Mouse (Mus musculus) cerebellum, adult 2 months (tissue): ENCODE measurements around the gene Hoxa6. TPM values are rescaled to one million over a fixed set of nuclear protein-coding genes. Genes with fewer than 3 reads are reported as not detected.
A peak's percentile ranks its signal among the peaks of the same experiment; 100 is the strongest.

Experiments
- DNase-seq, 2 experiments: peaks; one replicate each; pipeline ENCODE4 v3.0.0; 2021
- H3K27ac ChIP-seq: fragments of 200-500 bp; 2 replicates; pipeline ENCODE4 v1.5.1; 2012; ENCODE audit warnings: low read length, control low read depth, inconsistent platforms; ENCODE audit not compliant: insufficient read depth
- H3K27me3 ChIP-seq: fragments of 200-500 bp; 2 replicates; pipeline ENCODE4 v1.6.1; 2012; ENCODE audit warnings: inconsistent platforms, mild to moderate bottlenecking, low read length, moderate library complexity; ENCODE audit not compliant: control insufficient read depth, insufficient read depth
- H3K4me1 ChIP-seq: fragments of 200-500 bp; 2 replicates; pipeline ENCODE4 v1.6.1; 2011; ENCODE audit warnings: low read length; ENCODE audit not compliant: control insufficient read depth, insufficient read depth
- H3K4me3 ChIP-seq: fragments of 200-500 bp; replicated peaks from 2 replicates; pipeline ENCODE3; 2011; ENCODE audit warnings: mild to moderate bottlenecking, low read depth, low read length, control low read depth; ENCODE audit not compliant: insufficient read depth
- CTCF ChIP-seq: fragments of 200-500 bp; IDR thresholded peaks from 2 replicates; pipeline ENCODE4 v1.5.1; 2011; ENCODE audit warnings: low read depth, mild to moderate bottlenecking, control low read depth, low read length, moderate library complexity, borderline replicate concordance; ENCODE audit not compliant: insufficient read depth
- POLR2A ChIP-seq: fragments of 200-500 bp; IDR thresholded peaks from 2 replicates; pipeline ENCODE4 v1.6.1; 2011; ENCODE audit warnings: low read length, control low read depth, borderline replicate concordance; ENCODE audit not compliant: insufficient read depth
- WGBS: fragments of 180-500 bp; shearing (Covaris S2); methylation state at CpG from one replicate; pipeline ENCODE4 v1.1.7; 2018; 5-methylcytosine and 5-hydroxymethylcytosine counted together
- polyA plus RNA-seq: library from polyadenylated mRNA; depleted of rRNA; stranded (reverse); fragments of >200 nt; gene quantifications from 2 replicates; pipeline ENCODE4 v1.2.3, GENCODE M21; 2012

Hoxa6 gene
- polyA plus RNA-seq, 1 experiment: 0.46 TPM

DNA sequence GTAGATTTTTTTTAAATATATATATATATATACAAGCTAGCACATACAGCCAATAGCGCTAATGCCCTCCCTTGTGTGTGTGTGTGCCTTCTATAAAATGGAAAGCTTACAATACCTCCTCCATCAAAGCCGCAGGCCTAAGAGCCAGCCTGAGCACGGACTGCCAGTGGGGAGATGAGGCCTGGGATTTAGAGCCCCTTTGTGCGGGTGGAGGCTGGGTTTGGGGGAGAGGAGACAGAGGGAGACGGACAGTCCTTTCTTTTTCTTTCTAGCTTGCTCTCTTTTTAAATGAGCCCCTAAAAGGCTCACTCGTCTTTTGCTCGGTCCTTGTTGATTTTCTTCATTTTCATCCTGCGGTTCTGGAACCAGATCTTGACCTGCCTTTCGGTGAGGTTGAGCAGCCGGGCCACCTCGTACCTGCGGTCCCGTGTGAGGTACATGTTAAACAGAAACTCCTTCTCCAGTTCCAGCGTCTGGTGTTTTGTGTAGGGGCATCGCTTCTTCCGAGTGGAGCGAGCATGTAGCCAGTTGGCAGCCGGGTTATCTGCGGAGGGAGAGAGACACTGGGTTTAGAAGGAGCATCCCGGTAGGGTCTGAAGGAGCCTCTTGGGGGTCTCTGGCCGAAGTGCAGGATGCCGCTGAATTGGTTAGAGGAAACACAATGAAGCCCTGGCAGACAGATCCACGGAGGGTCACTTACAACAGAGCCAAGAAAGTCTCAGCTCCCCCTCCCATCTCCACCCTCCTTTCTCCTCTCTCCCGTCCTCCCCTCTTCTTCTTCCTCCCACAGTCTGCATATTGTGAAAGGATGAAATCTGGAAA lies 15.6 kb upstream of the Hoxa6 start:
- no peak for DNase-seq
- Histone ChIP-seq H3K27me3 (peaks cover 4% of the 10 kb centered on the region; the same call in 1 of the 2 replicates), H3K27ac (no peak overlapping the region), H3K4me3 (no peak overlapping the region), H3K4me1 (no peaks in the 10 kb centered on the region)
- TF ChIP-seq CTCF: no peak
- no peak for TF ChIP-seq POLR2A
- 5% methylated on average over 24 of the region's 24 CpGs for WGBS

DNA sequence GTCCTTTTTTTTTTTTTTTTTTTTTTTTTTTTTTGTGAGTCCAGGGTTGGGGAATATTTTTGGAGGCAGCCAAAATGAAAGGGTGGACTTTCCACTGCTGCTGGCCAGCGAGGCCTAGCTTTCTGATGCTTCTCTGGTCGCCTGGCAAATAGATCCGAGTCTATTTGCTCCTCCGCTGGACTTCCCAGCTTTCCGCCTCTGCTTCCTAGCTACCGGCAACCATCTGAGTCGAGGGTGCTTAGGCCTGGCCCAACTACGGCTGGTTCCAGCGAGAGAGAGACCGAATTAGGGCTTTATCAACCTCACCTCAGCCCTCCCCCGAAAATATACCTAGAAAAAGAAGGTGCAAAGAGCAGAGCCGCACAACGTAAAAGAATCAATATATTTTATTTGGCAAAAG lies 14.2 kb upstream of the Hoxa6 start:
- TF ChIP-seq CTCF (no peak), POLR2A (no peak)
- H3K27me3 ChIP-seq: peaks cover 4% of the 10 kb centered on the region; the same call in 1 of the 2 replicates
- 42% methylated on average over 13 of the region's 13 CpGs for WGBS
- no peak for DNase-seq
- no peak overlapping the region for H3K4me3 ChIP-seq
- no peak overlapping the region for H3K27ac ChIP-seq
- H3K4me1 ChIP-seq: no peaks in the 10 kb centered on the region

DNA sequence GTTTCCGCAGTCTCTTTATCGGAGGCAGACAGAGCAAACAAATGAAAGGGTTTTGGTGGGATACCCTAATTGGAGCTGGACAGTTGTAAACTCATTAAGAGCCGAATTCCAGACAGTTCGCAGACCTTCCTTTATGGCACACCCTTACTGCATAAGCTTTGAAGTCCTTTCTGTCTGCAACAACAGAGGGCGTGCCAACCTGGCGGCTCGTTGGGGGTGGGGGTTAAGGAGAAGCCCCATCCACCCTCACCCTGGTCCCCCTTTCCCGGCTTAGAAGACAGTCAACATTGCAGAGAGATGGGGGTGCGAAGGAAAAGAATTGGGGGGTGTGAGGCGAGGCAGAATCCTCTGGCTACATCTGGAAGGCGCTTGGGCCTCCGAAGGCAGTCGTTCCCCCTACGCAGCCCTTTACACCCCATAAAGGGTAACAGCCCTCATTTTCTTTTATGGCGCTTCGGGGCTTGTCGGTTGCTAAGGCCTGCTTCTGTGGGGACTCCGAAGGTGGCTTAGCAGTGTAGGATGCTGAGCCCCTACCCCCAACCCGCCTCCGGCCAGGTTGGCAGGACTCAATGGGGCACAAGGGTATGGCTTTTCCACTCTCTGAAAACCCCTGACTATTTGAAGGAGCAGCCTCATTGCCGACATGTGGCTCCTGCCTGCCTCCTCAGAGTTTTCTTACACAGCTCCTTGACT lies 13.6 kb upstream of the Hoxa6 start:
- DNase-seq: no peak
- H3K4me3 ChIP-seq: no peak overlapping the region
- WGBS: 10% methylated on average over 21 of the region's 21 CpGs
- no peaks in the 10 kb centered on the region for H3K4me1 ChIP-seq
- TF ChIP-seq CTCF (no peak), POLR2A (no peak)
- H3K27ac ChIP-seq: no peak overlapping the region
- peaks cover 4% of the 10 kb centered on the region; the same call in 1 of the 2 replicates for H3K27me3 ChIP-seq

DNA sequence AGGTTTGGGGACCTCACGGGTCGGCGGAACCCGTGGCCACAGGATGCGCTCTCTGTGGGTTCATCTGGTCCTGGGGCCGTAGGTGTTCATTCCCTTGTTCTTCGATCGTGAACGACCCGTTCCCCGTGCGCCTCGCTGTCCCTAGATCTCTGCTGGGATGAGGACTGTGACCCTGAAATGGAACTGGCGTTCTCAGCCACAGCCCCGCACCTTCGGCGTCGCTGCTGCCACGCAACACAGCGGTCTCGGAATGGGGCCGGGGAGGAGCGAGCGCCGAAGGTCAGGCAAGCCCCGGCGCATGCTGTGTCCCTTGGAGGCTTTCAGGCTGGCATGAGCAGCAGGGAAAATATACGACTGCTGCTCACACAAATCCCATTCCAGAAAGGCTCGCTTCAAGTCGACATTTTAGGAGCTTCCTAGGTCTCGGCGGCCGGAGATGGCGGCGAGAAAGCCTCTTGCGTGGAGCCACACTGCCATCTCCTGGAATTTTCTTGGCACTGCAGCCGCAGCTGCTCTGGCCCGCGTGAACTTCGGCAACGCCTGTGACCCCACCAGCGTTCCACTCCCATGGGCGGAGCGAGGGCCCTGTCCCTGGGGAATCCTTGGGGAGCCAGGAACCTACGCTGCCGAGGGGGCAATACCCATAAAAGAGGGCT lies 12.9 kb upstream of the Hoxa6 start, which contains the start of gene Hoxa7:
Gene Hoxa7, minus strand, starts transcription at position 518 of the 656 bp plus-strand sequence.
- peak within 1 kb of the TSS; percentile 65 for H3K4me3 ChIP-seq
- H3K27me3 ChIP-seq: peaks cover 5% of the 10 kb centered on the region; the same call in 1 of the 2 replicates
- no peaks in the 10 kb centered on the region for H3K4me1 ChIP-seq
- WGBS: under 1% methylated on average over 46 of the region's 46 CpGs
- TF ChIP-seq POLR2A (no peak), CTCF (peak; percentile 88)
- DNase-seq: peak; percentile 73 to 84
- no peak within 1 kb of the TSS for H3K27ac ChIP-seq

DNA sequence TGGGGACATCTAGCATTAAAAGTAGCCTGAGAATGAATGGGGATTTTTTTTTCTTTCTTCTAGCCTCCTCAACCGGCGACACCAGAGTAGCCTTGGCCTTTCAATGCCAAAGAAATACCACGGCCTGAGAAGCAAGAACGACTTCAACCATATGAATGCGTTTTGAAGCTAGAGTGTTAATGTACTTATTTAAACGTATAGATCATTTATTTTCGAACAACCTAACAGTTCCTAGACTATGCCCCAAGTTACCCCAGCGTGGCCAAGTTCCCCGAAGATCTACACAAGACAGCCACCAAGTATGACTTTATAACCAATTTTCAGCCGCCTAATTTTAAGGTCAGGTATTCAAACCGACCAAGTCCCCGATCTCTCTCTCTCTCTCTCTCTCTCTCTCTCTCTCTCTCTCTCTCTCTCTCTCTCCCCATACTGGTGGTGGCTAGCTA lies 12.4 kb upstream of the Hoxa6 start:
- H3K4me1 ChIP-seq: no peaks in the 10 kb centered on the region
- H3K27ac ChIP-seq: no peak overlapping the region
- H3K27me3 ChIP-seq: peaks cover 5% of the 10 kb centered on the region; the same call in 1 of the 2 replicates
- no peak for DNase-seq
- 11% methylated on average over 12 of the region's 12 CpGs for WGBS
- H3K4me3 ChIP-seq: no peak overlapping the region
- TF ChIP-seq POLR2A: no peak
- no peak for TF ChIP-seq CTCF

DNA sequence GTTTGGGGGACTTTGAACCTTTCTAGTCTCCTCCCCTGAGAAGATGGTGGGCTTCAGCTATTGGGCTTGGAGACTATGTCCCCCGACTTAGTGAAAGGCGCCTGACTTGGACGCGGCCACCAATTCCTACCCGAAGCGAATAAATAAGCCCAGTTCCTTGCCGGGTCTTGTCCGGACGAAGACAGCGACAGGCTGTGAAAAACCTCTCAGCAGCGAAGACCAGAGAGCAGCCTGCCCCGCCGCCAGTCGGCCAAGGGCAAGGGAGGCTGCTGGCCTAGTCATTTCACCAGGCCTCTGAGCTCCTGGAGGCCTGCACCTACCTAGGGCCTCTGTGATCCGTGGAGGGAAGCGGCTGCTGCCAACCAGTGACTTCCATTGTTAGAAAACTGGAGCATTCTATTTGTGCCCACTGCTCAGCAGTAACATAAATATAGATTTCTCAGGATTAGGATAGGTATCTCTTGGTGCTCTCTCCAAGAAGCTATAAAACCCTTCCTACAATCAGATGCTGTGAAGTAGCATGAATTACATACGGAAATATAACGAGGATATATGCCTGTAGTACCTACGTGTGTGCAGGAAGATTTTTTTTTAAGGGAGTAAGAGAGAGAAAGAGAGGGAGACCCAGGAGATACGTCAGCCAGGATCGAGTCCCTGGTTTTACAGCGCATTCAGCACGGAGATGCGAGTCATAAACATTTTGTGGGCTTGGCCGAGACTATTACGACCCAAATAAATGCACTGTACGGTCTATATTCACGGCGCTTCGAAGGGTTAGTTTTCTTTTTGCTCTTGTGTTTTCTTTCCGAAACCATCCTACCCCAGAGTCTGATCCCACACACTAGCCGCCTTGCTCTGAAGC lies 11.7 kb upstream of the Hoxa6 start:
- no peak for TF ChIP-seq POLR2A
- TF ChIP-seq CTCF: no peak
- Histone ChIP-seq H3K4me3 (no peak overlapping the region), H3K4me1 (no peaks in the 10 kb centered on the region), H3K27me3 (peaks cover 6% of the 10 kb centered on the region; the same call in 1 of the 2 replicates), H3K27ac (no peak overlapping the region)
- 24% methylated on average over 32 of the region's 32 CpGs for WGBS
- DNase-seq: no peak
